Mouse (Mus musculus) erythroid progenitor cell, adult 5-6 weeks (primary cell): ENCODE data around the gene AA986860. TPM values are rescaled to one million over a fixed set of nuclear protein-coding genes. Genes with fewer than 3 reads are reported as not detected.

Source experiments
- ATAC-seq: replicated peaks from 2 replicates; pipeline ENCODE4 v1.8.0; 2016; ENCODE audit warnings: moderate number of reproducible peaks, mild to moderate bottlenecking, moderate TSS enrichment, inconsistent platforms; ENCODE audit not compliant: poor library complexity, low FRiP score, severe bottlenecking
- total RNA-seq, 2 experiments: library from RNA; stranded (forward) in 1 of 2; stranded (reverse) in 1 of 2; fragments of 150-400 nt in 1 of 2; fragments of 186-747, 209-891 nt in 1 of 2; gene quantifications; 2 replicates each; pipeline versions ENCODE4 v1.2.3 to v1.2.4; 2015 to 2017; ENCODE audit warnings: low replicate concordance in 2 of 2

The AA986860 gene
- total RNA-seq, 2 experiments from 2014 or later = 9.4 to 11.3 TPM

DNA sequence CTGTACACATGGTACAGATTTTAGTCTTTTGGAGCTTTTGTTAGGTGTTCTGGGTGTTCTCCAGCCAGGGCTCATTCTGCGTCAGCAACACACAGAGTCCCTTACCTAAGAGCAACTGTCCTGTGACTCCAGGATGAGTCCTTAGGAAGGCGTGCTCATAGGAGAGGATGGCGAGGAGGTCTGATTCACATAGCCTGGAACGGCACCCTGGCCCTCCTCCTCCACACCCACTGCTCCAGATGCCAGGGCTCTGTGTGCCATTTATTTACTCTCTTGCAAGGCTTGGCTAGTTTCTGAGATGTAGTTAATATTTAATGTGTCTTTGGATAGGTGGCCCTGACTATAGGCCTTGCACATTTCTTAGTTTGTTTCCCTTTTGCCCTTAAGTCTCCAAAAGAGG, 1.9 kb downstream of the AA986860 start:
- no peak for ATAC-seq

DNA sequence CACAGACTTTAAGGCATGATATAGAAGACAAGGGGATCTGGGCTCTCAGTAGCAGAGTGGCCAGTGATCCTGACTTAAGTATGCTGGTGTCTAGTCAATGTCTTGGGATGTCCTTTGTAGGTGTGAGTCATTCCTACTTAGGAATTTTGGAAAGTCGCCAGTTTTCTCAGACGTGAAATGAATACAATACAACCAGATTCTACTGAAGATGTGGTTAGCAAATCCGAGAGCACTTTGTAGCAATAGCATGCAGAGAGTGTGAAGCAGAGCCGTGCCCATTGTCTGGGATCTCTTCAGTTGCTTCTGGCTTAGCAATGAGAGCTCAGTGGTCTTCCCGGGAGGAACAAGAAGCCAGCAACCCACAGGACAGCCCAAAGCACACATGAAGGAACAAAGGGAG, 2.7 kb downstream of the AA986860 start:
- ATAC-seq = no peak

DNA sequence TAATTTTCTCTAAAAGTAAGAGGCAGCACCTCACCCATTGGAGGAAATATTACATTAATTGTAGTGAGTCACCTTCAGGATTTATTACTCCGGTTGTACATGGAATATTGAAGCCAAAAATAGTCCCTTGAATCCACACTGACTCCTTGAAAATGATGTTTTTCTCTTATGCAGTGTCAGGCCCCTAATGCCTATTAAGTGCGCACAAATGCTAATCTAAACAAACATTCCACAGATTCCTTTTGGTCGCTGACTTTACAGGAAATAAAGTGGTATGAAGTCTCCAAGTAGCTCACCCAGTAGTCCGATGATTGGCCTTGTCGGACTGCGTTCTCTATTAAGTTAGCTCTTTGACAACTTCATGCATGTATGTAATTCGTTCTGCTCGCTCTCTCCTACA, 3.1 kb downstream of the AA986860 start:
- no peak for ATAC-seq

DNA sequence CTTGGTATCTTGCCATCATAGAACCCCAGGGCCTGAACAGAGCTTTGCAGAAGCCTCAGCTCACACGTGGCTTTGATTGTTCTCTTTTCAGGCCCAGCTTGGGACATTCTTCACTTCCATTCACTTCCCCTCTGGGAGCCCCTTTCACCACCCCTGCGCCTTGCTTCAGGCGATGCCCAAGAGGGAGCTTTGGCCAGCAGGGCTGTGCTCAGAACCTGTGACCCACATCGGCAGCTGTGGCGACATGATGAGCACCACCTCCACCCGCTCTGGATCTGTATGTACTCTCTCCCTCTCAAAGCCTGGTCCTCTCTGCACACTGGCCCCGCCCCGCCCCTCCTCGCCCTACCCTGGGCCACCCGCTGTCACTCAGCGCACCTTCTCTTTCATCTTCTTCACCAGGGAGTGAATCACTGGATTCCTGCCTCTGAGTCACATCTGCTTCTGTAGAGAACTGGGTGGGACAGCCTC, 5.7 kb downstream of the AA986860 start:
- no peak for ATAC-seq

GRCm38 (mm10) chr1:130737916-130738315, 6.1 kb downstream of the AA986860 start:
- ATAC-seq = no peak

DNA sequence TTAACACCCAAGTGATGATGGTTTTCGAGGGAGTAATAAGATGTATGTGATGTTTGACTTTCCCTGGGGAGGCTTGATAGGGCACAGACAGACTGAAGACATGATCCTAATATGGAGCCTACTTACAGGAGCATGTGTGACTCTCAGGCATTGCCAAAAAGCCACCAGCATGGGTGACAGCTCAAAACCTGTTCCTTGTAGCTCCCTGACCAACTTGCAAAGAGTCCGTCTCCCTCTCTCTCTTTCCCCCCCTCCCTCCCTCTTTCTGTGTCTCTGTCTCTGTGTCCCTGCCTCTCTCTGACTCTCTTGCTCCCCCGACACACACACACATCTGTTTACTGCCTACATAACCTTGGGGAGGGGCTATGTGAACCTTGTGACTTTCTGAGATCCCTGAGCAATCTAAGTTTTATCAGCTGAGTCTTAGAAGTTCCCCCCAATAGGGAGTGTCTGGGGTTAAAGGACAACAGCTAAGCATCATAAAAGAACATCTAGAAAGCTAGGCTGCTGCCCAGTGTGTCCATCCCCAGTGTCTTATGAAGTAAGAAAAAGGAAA, 6.9 kb downstream of the AA986860 start:
- no peak for ATAC-seq

GRCm38 (mm10) chr1:130739636-130740035, 7.9 kb downstream of the AA986860 start:
- ATAC-seq = no peak

GRCm38 (mm10) chr1:130740227-130740648, 8.5 kb downstream of the AA986860 start:
- ATAC-seq = peak; percentile 27

DNA sequence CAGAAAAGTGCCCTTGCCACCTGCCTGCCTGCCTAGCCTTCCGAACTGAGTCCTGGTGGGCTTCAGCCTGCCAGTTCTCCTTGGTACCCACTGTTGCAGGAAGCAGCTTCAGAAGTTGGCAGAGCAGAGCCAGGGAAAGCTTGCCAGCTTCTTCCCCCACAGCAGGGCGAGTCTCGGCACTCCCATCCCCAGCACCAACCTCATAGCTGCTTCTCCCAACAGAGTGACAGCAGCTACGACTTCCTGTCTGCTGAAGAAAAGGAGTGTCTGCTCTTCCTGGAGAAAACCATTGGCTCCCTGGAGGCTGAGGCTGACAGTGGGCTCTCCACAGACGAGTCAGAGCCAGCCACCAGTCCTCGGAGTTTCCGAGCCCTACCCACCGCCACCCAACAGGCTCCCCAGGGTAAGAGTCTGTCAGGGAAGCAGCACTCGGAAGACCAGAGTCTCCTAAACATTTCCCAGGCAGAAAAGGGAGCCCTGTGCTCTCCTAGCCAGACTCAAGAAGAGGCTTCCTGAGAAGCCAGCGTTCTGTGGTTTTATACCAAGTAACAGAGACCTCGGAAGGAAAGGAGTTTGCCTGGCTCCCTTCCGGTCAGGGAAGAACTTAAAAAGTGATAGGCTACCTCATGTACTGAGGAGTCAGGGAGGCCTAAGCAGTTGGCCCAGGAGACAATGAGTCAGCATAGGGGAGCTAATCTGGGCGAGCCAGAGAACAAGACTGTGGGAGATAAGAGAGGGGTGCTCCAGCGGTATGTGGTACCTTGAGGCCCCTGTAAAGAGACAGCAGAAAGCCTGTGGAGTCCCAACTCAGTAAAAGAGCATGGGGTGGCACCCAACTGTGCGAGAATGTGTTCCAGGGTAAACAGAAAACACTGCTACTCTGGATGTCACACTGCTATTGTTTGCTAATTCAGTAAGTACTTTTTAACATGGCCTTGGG, 9.3 kb downstream of the AA986860 start:
- ATAC-seq = peak; percentile 80

- ATAC-seq = no peak
These were observed 10.4 kb downstream of the AA986860 start for GRCm38 (mm10) chr1:130742201-130742600.

DNA sequence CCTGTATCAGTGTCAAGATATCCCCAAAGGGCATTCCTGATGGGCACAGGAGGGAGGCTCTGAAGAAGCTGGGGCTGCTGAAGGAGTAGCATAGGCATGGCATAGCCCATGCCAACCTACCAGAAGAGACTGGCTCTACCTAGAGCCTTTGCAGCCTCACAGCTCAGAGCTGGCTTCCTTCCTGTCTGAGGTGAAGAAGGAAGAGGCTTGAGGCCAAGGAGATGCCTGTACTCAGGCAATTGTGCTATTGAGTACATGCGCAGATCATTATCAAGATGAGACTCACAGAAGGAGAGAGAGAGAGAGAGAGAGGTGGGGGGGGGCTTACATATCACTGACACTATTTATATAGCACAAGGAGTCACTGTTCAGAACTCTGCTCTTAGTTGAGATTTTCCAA, 12.0 kb downstream of the AA986860 start:
- no peak for ATAC-seq

GRCm38 (mm10) chr1:130744217-130744616, 12.4 kb downstream of the AA986860 start:
- ATAC-seq = peak; percentile 32; the same call in 1 of the 2 replicates

DNA sequence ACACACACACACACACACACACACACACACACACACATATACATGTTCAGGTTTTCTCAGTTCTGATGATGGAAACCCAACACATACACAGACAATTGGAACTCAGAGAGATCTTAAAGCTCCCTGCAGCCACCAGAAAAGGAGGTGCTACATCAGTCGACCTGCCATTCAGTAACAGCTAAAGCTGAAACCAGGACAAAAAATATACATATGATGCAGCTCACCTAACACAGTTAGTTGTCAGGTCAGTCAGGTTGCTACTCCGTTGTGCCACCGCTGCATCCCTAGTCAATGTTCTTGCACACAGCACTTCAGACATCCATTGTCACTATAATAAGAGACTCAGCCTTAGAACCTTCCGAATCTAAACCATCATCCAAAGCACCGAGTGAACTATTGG, 13.2 kb downstream of the AA986860 start:
- no peak for ATAC-seq

- no peak for ATAC-seq
These were observed 13.8 kb downstream of the AA986860 start for GRCm38 (mm10) chr1:130745591-130745990.

DNA sequence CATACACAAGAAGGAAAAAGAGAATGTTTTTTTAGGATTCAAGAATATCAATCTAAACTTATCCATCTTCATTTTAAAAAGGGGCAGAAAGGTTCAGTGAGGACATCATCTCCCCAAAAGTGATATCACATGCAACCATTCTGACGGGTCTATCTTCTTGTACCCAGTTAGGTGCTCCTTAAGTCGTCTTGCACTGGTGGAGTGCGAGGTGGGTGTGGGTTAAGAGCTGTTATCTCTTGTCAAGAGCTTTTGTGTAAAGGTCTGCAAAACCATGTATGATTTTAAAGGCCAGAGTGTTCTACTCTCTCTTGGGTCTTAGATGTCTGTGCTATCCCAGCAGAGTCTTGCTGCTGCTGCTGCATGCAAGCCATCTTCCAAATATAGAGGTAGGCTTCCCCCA, 15.0 kb downstream of the AA986860 start:
- ATAC-seq = no peak

- ATAC-seq = no peak
These were observed 27.9 kb downstream of the AA986860 start for GRCm38 (mm10) chr1:130759689-130760088.

GRCm38 (mm10) chr1:130761597-130761996, 29.8 kb downstream of the AA986860 start:
- ATAC-seq = no peak

DNA sequence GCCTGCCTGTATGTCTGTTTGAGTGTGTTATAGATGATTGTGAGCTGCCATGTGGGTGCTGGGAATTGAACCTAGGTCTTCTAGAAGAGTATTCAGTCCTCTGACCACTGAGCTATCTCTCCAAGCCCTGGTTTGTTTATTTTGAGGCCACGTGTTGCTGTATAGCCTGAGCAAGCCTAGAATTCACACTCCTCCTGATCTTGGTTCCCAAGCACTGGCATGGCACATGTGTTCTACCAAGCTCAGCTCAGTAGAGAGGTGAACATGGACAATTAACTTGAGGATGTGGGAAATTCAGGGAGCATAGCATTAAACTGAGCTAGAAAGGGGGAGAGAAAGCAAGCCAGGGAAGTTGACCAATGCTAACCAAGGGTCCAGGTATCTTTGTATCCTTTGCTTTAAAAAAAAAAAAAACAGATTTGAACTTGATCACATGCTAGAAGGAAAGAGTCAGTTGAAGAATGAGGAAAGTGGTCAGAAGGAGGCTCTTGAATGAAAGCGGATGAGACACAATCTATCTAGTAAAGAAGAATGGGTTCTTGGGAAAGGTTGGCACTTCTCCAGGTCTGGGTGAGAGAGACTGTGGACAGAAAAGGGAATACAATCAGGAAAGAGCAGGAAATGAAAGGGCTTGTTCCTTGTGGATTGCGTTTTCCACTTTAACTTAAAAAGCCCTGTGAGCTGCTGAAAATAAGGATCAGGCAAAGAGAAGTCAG, 30.4 kb downstream of the AA986860 start:
- no peak for ATAC-seq

DNA sequence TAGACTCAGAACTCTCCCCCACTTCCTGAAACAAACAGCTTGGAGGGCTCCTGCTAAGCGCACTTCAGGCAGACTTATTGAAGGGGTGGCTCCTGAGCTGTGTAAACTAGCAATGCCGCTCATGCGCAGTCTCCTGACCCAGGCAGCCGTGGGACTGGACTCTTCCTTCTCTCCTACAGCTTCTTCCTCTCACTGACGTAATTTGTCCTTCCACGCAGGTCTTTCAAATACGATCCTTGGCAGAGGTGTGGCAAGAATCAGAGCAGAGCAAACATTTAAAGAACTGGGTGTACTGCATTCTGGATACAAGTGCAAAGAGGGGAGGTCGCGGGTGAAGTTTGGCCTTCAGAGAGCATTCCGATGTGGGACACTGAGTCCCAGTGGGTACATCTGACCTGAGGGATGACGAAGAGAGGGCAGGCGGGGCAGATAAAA, 32.3 kb downstream of the AA986860 start:
- ATAC-seq = no peak

DNA sequence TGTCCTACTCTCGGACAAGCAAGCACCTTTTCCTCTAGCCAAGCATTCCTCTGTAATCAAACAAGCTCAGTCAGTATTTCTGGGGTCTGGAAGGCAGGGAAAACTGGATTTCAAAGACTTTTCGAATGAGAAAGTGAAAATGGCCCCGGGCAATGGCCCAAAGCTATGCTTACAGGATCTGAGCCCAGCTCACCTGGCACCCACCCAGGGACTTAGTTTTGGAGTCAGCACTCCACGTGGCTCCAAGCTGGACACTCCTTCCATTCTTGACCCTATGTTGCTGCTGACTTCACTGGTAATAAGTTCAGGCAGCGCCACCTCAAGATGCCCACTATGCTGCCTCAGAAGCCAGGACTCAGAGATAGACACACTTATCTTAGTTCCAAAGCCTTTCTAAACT, 35.3 kb downstream of the AA986860 start:
- no peak for ATAC-seq
